Mouse (Mus musculus): Measurements from ENCODE around the gene Klf9. TPM values are rescaled to one million over a fixed set of nuclear protein-coding genes. Genes with fewer than 3 reads are reported as not detected.
"Not testable (repeated sequence)": the region's sequence is repeated elsewhere in the genome, so short reads cannot be mapped to it uniquely, and the experiment has no call there.

Klf9 gene
- polyA plus RNA-seq, 1 experiment from 2014 or later: 6.6 TPM

DNA sequence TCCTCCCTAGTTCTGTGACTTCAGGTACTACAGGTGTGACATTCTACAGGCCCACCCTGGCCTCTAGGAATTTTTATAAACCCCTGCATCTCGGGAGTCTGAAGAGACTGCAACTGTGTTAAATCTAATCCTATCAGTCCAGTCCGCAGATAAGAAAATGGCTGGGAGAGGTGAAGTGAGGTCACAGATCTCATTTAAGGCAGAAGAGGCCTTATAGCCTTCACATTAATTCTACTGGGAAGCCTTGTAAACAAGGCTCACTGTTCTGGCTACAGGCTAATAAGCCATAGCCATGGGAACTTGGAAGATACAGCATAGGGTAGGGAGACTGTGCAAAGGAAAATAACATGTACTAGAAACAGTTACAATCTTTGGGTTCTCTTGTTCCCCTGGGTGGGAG is 3.7 kb upstream of the Klf9 start:
- Histone ChIP-seq H3K9me3 (ENCODE audit: control insufficient read depth, low read length) (no peaks in the 10 kb centered on the region), H3K4me3 (ENCODE audit: low read length) (no peak overlapping the region), H3K9ac (ENCODE audit: low read length) (no peak overlapping the region), H3K27me3 (ENCODE audit: control insufficient read depth, insufficient read depth, low read depth, low read length) (peaks cover 20% of the 10 kb centered on the region), H3K4me2 (ENCODE audit: low read depth, low read length) (no peak overlapping the region), H3K4me1 (replicated peaks; ENCODE audit: control insufficient read depth, insufficient read depth, low read length) (peaks cover 27% of the 10 kb centered on the region), H3K36me3 (ENCODE audit: control insufficient read depth, insufficient read depth, low read length) (no peaks in the 10 kb centered on the region), H3K27ac (ENCODE audit: low read length) (no peak overlapping the region)
- WGBS: 55% methylated on average over 2 of the region's 2 CpGs
- no peak for ATAC-seq (ENCODE audit: low read depth)

DNA sequence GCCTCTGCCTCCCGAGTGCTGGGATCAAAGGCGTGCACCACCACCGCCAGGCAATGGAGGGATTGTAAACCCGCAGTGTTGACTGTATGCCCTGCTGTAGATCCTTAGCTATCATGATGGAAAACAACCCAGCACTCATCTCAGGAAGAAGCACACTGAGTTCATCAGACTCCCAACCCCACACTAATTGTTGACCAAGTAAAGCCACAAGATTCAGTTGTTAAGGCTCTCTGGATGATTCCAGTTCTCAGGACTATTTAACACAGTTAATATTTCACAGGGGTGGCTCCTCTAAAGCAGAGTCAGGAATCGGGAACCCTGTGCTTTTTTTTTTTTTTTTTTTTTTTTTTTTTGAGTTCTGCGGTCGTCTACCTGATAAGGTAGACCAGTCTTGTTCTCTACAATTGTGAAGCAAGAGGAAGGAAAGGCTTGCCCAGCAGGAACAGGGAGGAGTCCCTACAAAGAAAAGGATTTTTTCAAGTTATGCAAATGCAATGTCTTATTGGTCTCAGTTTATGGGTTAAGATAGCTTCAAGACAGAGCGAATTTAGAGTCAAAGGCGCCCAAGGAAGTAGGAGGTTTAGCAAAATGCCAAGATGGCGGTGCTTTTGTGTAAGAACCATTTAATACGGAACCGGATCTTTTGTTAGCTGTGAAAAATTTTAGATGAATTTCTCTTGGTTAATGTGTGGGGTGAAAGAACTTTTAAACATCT is 1.1 kb upstream of the Klf9 start:
- Histone ChIP-seq H3K4me2 (ENCODE audit: low read depth, low read length) (peak overlapping the region; percentile 91), H3K4me3 (ENCODE audit: low read length) (peak overlapping the region; percentile 66), H3K9ac (ENCODE audit: low read length) (peak overlapping the region; percentile 12; the same call in 1 of the 2 replicates), H3K4me1 (replicated peaks; ENCODE audit: control insufficient read depth, insufficient read depth, low read length) (peaks cover 26% of the 10 kb centered on the region), H3K27ac (ENCODE audit: low read length) (peak overlapping the region; percentile 90), H3K36me3 (ENCODE audit: control insufficient read depth, insufficient read depth, low read length) (no peaks in the 10 kb centered on the region), H3K9me3 (ENCODE audit: control insufficient read depth, low read length) (no peaks in the 10 kb centered on the region), H3K27me3 (ENCODE audit: control insufficient read depth, insufficient read depth, low read depth, low read length) (peaks cover 8% of the 10 kb centered on the region; the same call in 1 of the 2 replicates)
- ATAC-seq (ENCODE audit: low read depth): no peak
- WGBS: 40% methylated on average over 12 of the region's 12 CpGs

DNA sequence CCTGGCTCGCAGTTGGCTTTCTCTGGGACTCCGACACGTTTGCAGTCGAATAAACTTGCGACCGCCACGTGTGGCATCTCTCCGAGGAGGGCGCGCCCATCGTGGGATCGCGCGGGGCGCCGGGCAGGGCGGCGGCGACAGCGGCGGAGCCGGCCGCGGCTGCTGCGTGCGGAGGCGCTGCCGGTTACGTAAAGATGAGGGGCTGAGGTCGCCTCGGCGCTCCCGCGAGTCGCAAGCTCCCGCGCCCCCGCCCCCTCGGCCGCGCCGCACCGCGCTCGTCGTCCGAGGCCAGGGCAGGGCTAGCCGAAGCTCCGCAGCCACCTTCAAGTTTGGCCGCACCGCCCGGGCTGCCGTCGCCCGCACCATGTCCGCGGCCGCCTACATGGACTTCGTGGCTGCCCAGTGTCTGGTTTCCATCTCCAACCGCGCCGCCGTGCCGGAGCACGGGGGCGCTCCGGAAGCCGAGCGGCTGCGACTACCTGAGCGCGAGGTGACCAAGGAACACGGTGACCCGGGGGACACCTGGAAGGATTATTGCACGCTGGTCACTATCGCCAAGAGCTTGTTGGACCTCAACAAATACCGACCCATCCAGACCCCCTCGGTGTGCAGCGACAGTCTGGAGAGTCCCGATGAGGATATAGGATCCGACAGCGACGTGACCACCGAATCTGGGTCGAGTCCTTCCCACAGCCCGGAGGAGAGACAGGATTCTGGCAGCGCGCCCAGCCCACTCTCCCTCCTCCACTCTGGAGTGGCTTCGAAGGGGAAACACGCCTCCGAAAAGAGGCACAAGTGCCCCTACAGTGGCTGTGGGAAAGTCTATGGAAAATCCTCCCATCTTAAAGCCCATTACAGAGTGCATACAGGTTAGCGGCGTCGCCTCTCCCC is 610 bp downstream of the Klf9 start:
- Histone ChIP-seq H3K36me3 (ENCODE audit: control insufficient read depth, insufficient read depth, low read length) (no peaks in the 10 kb centered on the region), H3K4me1 (replicated peaks; ENCODE audit: control insufficient read depth, insufficient read depth, low read length) (peaks cover 12% of the 10 kb centered on the region), H3K9ac (ENCODE audit: low read length) (peak overlapping the region; percentile 74), H3K4me2 (ENCODE audit: low read depth, low read length) (peak overlapping the region; percentile 91), H3K9me3 (ENCODE audit: control insufficient read depth, low read length) (no peaks in the 10 kb centered on the region), H3K27me3 (ENCODE audit: control insufficient read depth, insufficient read depth, low read depth, low read length) (peaks cover 8% of the 10 kb centered on the region; the same call in 1 of the 2 replicates), H3K27ac (ENCODE audit: low read length) (peak overlapping the region; percentile 90), H3K4me3 (ENCODE audit: low read length) (peak overlapping the region; percentile 66)
- ATAC-seq (ENCODE audit: low read depth): peak; percentile 55
- under 1% methylated on average over 83 of the region's 94 CpGs for WGBS

DNA sequence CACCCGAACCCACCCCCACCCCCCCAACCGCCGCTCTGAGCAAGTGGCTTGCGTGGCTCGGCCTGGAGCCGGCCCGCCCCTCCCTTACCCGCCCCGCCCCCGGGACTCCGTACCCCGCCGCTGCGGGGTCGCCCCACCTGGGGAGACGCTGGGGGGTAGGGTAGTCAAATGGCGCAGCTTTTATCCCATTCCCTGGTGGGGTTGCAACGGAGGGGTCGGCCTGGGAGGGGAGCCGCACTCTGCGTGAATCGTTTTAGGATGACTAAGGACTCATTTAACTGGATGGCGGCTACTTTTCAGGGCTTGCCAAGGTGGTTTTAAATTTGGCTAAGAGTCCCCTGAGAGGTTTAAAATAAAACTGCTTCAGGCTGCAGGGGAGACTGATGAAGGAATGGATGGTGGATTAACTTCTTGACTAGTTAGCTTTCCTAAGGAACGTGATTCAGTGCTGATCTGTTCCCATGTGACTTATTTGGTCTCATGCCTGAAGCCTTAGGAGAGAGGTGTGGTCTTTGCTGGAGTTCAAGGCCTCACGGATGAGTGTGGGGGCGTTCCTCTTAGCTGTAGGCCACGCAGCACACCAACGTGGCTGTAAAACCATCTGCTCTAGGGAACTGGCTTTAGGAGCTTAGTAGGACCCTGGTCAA is 1.5 kb downstream of the Klf9 start:
- WGBS: 5% methylated on average over 26 of the region's 28 CpGs
- H3K4me3 ChIP-seq (ENCODE audit: low read length): peak overlapping the region; percentile 66
- H3K36me3 ChIP-seq (ENCODE audit: control insufficient read depth, insufficient read depth, low read length): no peaks in the 10 kb centered on the region
- H3K9me3 ChIP-seq (ENCODE audit: control insufficient read depth, low read length): no peaks in the 10 kb centered on the region
- ATAC-seq (ENCODE audit: low read depth): no peak
- peak overlapping the region; percentile 74 for H3K9ac ChIP-seq (ENCODE audit: low read length)
- H3K27me3 ChIP-seq (ENCODE audit: control insufficient read depth, insufficient read depth, low read depth, low read length): no peaks in the 10 kb centered on the region
- peak overlapping the region; percentile 90 for H3K27ac ChIP-seq (ENCODE audit: low read length)
- H3K4me1 ChIP-seq (replicated peaks; ENCODE audit: control insufficient read depth, insufficient read depth, low read length): peaks cover 12% of the 10 kb centered on the region
- peak overlapping the region; percentile 91 for H3K4me2 ChIP-seq (ENCODE audit: low read depth, low read length)

DNA sequence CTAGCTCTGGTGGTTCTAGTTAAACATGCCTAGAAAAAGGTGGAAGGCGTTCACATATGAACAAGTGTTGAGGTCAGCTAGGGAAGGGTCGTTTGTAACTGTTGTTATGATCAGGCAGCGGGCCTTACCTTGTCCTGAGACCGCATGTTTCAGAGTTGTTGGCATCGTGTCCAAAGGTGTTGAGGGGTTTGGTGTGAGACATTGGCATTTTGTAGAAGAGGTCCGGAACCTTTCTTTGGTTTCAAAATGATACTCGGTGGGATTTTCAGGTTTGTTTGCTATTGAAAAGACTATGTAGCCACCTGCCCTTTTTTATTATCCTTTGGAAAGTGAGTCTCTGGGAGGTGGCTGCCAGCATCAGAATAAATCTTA is 2.0 kb downstream of the Klf9 start:
- Histone ChIP-seq H3K9me3 (ENCODE audit: control insufficient read depth, low read length) (no peaks in the 10 kb centered on the region), H3K9ac (ENCODE audit: low read length) (peak overlapping the region; percentile 74; the same call in 1 of the 2 replicates), H3K27me3 (ENCODE audit: control insufficient read depth, insufficient read depth, low read depth, low read length) (no peaks in the 10 kb centered on the region), H3K27ac (ENCODE audit: low read length) (no peak overlapping the region), H3K4me1 (replicated peaks; ENCODE audit: control insufficient read depth, insufficient read depth, low read length) (peaks cover 12% of the 10 kb centered on the region), H3K36me3 (ENCODE audit: control insufficient read depth, insufficient read depth, low read length) (no peaks in the 10 kb centered on the region), H3K4me2 (ENCODE audit: low read depth, low read length) (peak overlapping the region; percentile 91), H3K4me3 (ENCODE audit: low read length) (peak overlapping the region; percentile 66)
- ATAC-seq (ENCODE audit: low read depth): no peak
- 58% methylated on average over 7 of the region's 7 CpGs for WGBS

DNA sequence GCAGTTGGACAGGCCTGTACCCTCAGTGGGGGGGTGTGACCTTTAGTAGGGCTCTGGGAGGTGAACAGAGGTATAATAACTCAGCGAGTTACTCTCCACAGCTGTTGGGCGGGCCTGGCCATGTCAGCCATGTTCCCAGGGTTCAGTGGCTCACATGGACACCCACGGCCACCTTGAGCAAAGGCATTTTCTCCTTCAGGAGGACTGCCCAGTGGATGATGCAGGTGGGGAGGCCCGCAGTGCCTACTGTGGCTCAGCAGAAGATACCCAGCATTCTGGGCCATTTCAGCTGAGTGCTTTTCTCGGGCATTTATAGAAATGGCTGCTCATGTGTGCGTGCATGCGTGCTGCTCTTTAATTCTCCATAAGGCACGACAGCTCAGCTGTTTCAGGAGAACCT is 2.5 kb downstream of the Klf9 start:
- 74% methylated on average over 8 of the region's 8 CpGs for WGBS

DNA sequence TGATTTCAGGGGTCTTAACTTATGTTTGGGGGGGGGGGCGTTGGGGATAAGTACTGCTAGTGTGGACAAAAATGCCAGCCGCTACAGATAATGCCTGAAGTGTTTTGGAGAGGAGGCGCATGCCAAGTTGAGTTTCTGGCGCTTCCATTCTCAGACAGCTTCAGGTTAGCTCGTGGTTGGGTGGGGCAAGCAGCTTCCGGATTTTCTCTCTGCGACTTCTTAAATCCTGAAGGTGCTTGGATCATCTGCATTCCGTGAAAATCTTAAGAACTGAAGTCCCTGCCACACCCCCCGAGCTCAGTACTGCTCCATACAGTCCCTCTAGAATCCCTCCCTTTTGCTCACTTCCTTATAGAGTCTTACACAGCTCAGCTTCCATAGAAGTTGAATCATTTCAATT is 3.0 kb downstream of the Klf9 start:
- Histone ChIP-seq H3K4me1 (replicated peaks; ENCODE audit: control insufficient read depth, insufficient read depth, low read length) (peaks cover 12% of the 10 kb centered on the region), H3K4me3 (ENCODE audit: low read length) (no peak overlapping the region; the same call in 1 of the 2 replicates), H3K36me3 (ENCODE audit: control insufficient read depth, insufficient read depth, low read length) (no peaks in the 10 kb centered on the region), H3K9me3 (ENCODE audit: control insufficient read depth, low read length) (no peaks in the 10 kb centered on the region), H3K9ac (ENCODE audit: low read length) (no peak overlapping the region), H3K27me3 (ENCODE audit: control insufficient read depth, insufficient read depth, low read depth, low read length) (no peaks in the 10 kb centered on the region), H3K4me2 (ENCODE audit: low read depth, low read length) (peak overlapping the region; percentile 91), H3K27ac (ENCODE audit: low read length) (no peak overlapping the region)
- ATAC-seq (ENCODE audit: low read depth): no peak
- WGBS: 42% methylated on average over 9 of the region's 9 CpGs

More for the DNA sequence above, 2.5 kb downstream of the Klf9 start:
- Histone ChIP-seq H3K4me2 (ENCODE audit: low read depth, low read length) (peak overlapping the region; percentile 91), H3K27ac (ENCODE audit: low read length) (no peak overlapping the region), H3K4me1 (replicated peaks; ENCODE audit: control insufficient read depth, insufficient read depth, low read length) (peaks cover 12% of the 10 kb centered on the region), H3K36me3 (ENCODE audit: control insufficient read depth, insufficient read depth, low read length) (no peaks in the 10 kb centered on the region), H3K9ac (ENCODE audit: low read length) (no peak overlapping the region), H3K4me3 (ENCODE audit: low read length) (peak overlapping the region; percentile 66), H3K27me3 (ENCODE audit: control insufficient read depth, insufficient read depth, low read depth, low read length) (no peaks in the 10 kb centered on the region), H3K9me3 (ENCODE audit: control insufficient read depth, low read length) (no peaks in the 10 kb centered on the region)
- ATAC-seq (ENCODE audit: low read depth): no peak

DNA sequence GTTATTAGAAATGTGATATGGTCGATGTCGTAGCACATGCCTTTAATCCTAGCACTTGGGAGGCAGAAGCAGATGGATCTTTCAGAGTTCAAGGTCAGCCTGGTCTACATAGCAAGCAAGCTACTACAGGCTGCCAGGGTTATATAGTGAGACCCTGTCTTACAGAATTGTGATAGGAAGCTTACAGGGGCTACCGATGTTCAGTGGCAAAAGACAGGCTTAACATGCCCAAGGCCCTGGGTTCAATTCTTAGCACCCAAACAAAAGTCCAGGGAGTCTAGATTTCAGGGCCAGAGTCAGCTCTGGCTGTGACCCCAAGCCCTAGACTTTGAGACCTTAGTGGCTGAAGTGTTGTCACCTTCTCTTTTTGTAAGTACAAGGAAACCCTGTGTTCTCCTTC is 4.1 kb downstream of the Klf9 start:
- 69% methylated on average over 3 of the region's 3 CpGs for WGBS
- Histone ChIP-seq H3K27ac (ENCODE audit: low read length) (no peak overlapping the region), H3K4me2 (ENCODE audit: low read depth, low read length) (no peak overlapping the region), H3K36me3 (ENCODE audit: control insufficient read depth, insufficient read depth, low read length) (no peaks in the 10 kb centered on the region), H3K4me1 (replicated peaks; ENCODE audit: control insufficient read depth, insufficient read depth, low read length) (peaks cover 14% of the 10 kb centered on the region), H3K27me3 (ENCODE audit: control insufficient read depth, insufficient read depth, low read depth, low read length) (no peaks in the 10 kb centered on the region), H3K9ac (ENCODE audit: low read length) (no peak overlapping the region), H3K9me3 (ENCODE audit: control insufficient read depth, low read length) (no peaks in the 10 kb centered on the region), H3K4me3 (ENCODE audit: low read length) (no peak overlapping the region)
- ATAC-seq (ENCODE audit: low read depth): no peak

DNA sequence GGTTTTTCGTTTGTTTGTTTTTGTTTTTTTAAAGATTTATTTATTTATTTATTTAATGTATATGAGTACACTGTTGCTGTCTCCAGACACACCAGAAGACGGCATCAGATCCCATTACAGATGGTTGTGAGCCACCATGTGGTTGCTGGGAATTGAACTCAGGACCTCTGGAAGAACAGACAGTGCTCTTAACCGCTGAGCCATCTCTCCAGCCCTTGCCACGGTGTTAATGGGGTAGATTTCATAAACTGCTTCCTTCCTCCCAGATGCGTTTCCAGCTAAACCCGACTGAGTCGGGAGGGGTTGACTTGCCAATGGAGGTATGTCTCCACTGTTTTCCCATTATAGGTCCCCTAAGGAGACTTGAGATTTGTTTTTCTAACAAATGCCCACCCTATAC is 4.5 kb downstream of the Klf9 start:
- not testable (repeated sequence) for ATAC-seq (ENCODE audit: low read depth); H3K27ac ChIP-seq (ENCODE audit: low read length); H3K36me3 ChIP-seq (ENCODE audit: control insufficient read depth, insufficient read depth, low read length); H3K27me3 ChIP-seq (ENCODE audit: control insufficient read depth, insufficient read depth, low read depth, low read length); H3K9me3 ChIP-seq (ENCODE audit: control insufficient read depth, low read length); H3K4me2 ChIP-seq (ENCODE audit: low read depth, low read length); H3K9ac ChIP-seq (ENCODE audit: low read length); H3K4me3 ChIP-seq (ENCODE audit: low read length)
- peaks cover 14% of the 10 kb centered on the region for H3K4me1 ChIP-seq (replicated peaks; ENCODE audit: control insufficient read depth, insufficient read depth, low read length)
- 88% methylated on average over 7 of the region's 7 CpGs for WGBS
